Mouse (Mus musculus) T-helper 17 cell (primary cell): ENCODE data around the gene Nme3.
"Not testable (repeated sequence)": the region's sequence is repeated elsewhere in the genome, so short reads cannot be mapped to it uniquely, and the experiment has no call there.

Experiments
- in situ Hi-C, 2 experiments: fragments of 300-600 bp; cut with MboI, MseI; formaldehyde crosslinking; loops; 1 replicate in 1 of 2; 2 replicates in 1 of 2; pipeline ENCODE4 v1.15.1; 2025; ENCODE audit warnings: high pct_unique_total_duplicates in 2 of 2

The Nme3 gene

GRCm38 (mm10) chr17:24898041-24898854 is 1.9 kb downstream of the Nme3 start:
- in situ Hi-C loops, result no loop called here

GRCm38 (mm10) chr17:24899153-24899552 is 2.9 kb downstream of the Nme3 start:
- in situ Hi-C loops, result no loop called here

DNA sequence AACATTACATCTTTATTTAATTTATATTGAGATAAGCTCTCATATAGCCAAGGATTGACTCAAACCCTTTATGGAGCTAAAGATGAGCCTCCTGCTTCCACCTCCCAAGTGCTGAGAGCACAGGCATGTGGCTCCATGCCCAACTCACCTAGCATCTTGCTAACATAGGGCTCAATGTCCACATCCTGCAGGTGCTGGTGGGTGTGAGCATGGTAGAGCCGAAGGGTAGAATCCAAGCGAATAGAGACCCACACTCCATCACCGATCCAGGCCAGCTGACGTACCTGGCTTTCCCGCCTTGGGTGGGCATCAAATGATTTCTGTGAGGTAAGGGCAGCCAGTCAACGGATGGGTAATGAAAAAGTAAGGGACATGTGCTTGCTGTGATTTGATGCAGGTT is 3.7 kb downstream of the Nme3 start:
- in situ Hi-C loops, result no loop called here

GRCm38 (mm10) chr17:24902124-24902523 is 5.8 kb downstream of the Nme3 start:
- in situ Hi-C loops, result no loop called here

GRCm38 (mm10) chr17:24902671-24903474 is 6.6 kb downstream of the Nme3 start:
- in situ Hi-C loops, result no loop called here

DNA sequence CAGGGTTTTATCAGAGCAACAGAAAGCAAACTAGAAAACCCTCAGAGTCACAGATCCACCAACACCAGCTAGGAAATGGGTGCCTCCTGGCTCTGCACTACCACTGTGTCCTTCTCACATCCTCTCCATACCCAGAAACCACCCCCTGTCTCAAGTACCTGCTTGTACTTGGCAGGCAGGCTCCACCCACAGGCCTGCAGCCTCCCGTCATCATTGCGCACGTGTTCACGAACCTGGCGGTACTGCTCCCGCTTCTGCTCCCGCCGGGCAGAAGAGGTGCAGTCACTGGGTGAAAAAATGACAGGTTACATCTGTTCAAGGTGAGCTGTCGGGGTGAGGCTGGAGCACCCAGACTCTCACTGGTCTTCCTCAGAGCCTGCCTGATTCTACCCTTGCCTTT is 7.5 kb downstream of the Nme3 start:
- in situ Hi-C loops, result no loop called here

- in situ Hi-C loops, result no loop called here
Observed at GRCm38 (mm10) chr17:24907591-24907990, 11.3 kb downstream of the Nme3 start.

DNA sequence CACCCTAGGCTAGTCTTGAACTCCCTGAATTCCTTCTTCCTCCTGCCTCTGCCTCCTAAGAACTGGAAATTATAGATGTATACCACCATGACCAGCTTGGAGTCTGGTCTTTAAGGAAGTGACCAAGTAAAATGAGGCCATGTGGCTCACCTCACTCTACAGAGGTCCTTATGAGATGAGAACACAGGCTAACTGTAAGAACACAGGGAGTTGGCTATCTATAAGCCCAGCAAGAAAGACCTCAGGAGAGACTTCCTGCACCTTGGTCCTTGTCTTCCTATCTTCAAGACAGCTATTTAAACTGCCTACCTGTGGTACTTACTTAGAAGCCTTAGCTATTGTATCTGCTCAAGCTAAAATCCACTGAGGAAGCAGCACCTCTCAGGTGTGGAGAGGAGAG is 17.7 kb downstream of the Nme3 start:
- in situ Hi-C loops, result no loop called here

GRCm38 (mm10) chr17:24923246-24923645 is 26.9 kb downstream of the Nme3 start:
- in situ Hi-C loops, result no loop called here

GRCm38 (mm10) chr17:24929506-24929905 is 33.2 kb downstream of the Nme3 start:
- in situ Hi-C loops, result no loop called here

GRCm38 (mm10) chr17:24932431-24932830 is 36.1 kb downstream of the Nme3 start:
- in situ Hi-C loops, result no loop called here

- in situ Hi-C loops, result no loop called here
Observed at GRCm38 (mm10) chr17:24933163-24933562, 36.9 kb downstream of the Nme3 start.

DNA sequence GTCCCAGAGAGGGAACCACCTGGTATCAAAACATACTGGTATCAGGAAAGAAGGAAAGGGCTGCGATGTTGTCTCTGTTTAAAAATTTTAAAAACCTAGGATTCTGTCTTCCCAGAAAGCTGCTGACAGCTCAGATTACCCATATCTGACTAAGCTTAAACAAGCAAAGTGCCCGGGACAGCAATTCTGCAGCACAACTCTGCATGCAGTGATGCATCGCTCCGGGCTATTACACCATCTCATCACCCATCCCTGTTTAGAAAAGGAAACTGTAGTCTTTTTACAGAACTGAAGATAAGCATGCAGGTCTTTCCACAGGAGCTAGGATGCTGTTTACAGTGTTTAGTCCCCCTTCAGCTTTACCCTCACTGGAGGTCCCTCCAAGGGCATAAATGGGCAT is 38.6 kb downstream of the Nme3 start:
- in situ Hi-C loops, result no loop called here

GRCm38 (mm10) chr17:24935666-24936065 is 39.4 kb downstream of the Nme3 start:
- in situ Hi-C loops, result no loop called here

- in situ Hi-C loops, result no loop called here
Observed at GRCm38 (mm10) chr17:24936259-24937237, 40.2 kb downstream of the Nme3 start, which contains the start of gene Mapk8ip3. Mapk8ip3 (minus strand) TSS chr17:24936977.

DNA sequence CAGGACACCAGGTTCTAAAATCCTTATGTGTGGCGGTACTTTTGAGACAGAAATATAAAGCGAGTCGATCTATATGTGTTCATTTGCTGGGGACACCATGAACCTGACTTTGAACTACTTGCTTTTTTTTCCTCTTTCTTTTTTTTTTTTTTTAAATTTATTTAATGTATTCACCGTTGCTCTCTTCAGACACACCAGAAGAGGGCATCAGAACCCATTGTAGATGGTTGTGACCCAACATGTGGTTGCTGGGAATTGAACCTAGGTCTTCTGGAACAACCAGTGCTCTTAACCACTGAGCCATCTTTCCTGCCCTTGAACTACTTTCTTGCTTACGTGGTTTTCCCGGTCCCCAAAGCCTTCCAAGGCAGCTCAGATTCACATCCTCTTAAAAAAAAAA is 41.0 kb downstream of the Nme3 start:
- in situ Hi-C loops, result no loop called here

DNA sequence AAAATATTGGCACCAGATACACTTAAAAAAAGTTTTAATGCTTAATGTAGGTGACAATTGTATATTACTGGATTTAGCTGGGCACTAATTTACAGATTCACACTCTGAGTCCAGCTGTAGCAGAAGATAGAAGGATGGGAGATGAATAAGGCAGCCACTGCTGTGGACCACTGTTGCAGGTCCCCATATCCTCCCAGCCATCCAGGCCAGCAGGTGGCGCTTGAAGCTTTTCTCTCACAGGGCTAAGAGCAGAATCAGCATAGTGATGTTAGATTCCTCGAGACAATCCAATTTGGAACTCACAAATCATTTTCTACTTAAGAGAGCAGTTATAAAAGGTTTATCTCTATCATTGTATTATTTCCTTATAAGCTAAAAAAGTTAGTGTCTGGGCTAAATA is 46.2 kb downstream of the Nme3 start:
- in situ Hi-C loops, result not testable (repeated sequence)

DNA sequence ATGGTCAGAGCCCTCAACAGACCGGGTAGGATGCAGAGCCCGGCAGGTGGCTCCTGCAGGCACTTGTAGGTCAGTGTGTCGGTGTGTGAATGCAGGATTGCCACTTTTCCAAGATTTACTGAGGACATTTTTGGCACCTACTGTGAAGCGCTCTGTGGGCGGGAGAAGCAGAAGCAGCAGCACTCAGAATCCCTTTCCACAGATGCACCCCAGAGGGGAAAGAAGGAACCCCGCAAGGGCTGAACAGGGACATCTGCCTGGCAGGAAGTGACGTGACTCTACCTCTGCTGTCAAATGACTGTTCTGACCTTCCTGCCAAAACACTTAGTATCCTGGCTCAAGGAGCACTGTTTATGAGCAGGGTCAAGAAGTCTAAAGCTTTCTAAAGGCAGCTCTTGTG is 46.7 kb downstream of the Nme3 start:
- in situ Hi-C loops, result no loop called here

DNA sequence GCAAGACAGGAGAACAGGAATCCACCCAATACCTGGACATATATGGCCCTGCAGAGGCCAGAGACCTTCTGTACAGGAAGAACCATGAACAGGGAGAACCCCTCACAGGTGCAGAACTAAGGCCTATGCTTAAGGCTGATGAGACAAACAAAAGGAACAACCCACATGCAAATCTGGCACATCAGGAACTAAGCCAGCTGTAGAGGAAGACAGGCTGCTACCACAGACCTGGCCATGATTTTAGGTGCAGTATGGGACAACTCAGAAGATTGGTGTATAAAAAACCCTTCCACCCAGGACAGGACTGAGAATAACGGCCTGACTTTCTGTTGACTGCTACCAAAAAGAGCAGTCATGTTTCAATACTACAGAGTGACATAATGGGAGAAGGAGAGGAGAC is 47.3 kb downstream of the Nme3 start:
- in situ Hi-C loops, result not testable (repeated sequence)
